ENCODE assay signal across 12 mouse cellular contexts in genomic region chr4:138037110-138037509, GRCm38 (mm10). TPM values are rescaled to one million over a fixed set of nuclear protein-coding genes. Genes with fewer than 3 reads are reported as not detected.
A peak's percentile ranks its signal among the peaks of the same experiment; 100 is the strongest.
DNase-seq lines count a peak whose midpoint lies in the region; ATAC-seq and TF ChIP-seq lines count a peak whose summit lies in the region.
"Had no signal": no experiment of that assay in that cellular context is flagged by ENCODE, and none has a peak within 500 bp of the region (broad histone marks: within the 10 kb centered on the region; RNA-seq: fewer than 3 reads in every experiment).

No protein-coding gene starts in this region.

- H3K9ac ChIP-seq in lung, embryonic 14.5 days = no peak overlapping the region
- no peak overlapping the region for H3K9ac ChIP-seq in forebrain, embryonic 12.5 days
- peak overlapping the region; percentile 38; the same call in 1 of the 2 replicates for H3K9ac ChIP-seq in neural tube, embryonic 13.5 days
- H3K9ac ChIP-seq: heart, embryonic 15.5 days had no signal

- no peak for TF ChIP-seq CTCF in lung, embryonic 14.5 days (IDR thresholded peaks at IDR 0.05; ENCODE audit: low read depth)

- 80% methylated on average over 8 of the region's 8 CpGs for WGBS in lung, embryonic 14.5 days
- 41% methylated on average over 8 of the region's 8 CpGs for WGBS in forebrain, embryonic 12.5 days
- 90% methylated on average over 8 of the region's 8 CpGs for WGBS in limb, embryonic 10.5 days
- WGBS in neural tube, embryonic 13.5 days = 34% methylated on average over 8 of the region's 8 CpGs

- H3K36me3 ChIP-seq in lung, embryonic 14.5 days (ENCODE audit: insufficient read depth) = peaks cover 28% of the 10 kb centered on the region; the same call in 1 of the 2 replicates
- H3K36me3 ChIP-seq in forebrain, embryonic 12.5 days (replicated peaks) = peaks cover 52% of the 10 kb centered on the region
- peaks cover 99% of the 10 kb centered on the region for H3K36me3 ChIP-seq in limb, embryonic 10.5 days
- peaks cover 12% of the 10 kb centered on the region for H3K36me3 ChIP-seq in neural tube, embryonic 13.5 days

- H3K27me3 ChIP-seq in lung, embryonic 14.5 days (ENCODE audit: insufficient read depth, low read length) = no peaks in the 10 kb centered on the region
- no peaks in the 10 kb centered on the region for H3K27me3 ChIP-seq in forebrain, embryonic 12.5 days
- H3K27me3 ChIP-seq in limb, embryonic 10.5 days (ENCODE audit: low read depth, poor library complexity, severe bottlenecking) = no peaks in the 10 kb centered on the region
- no peaks in the 10 kb centered on the region for H3K27me3 ChIP-seq in neural tube, embryonic 13.5 days
- H3K27me3 ChIP-seq: heart, embryonic 15.5 days had no signal

- ATAC-seq in lung, embryonic 14.5 days (ENCODE audit: insufficient read depth) = no peak
- ATAC-seq in forebrain, embryonic 12.5 days (ENCODE audit: low FRiP score) = no peak
- no peak for ATAC-seq in neural tube, embryonic 13.5 days (ENCODE audit: low read depth)

- H3K9me3 ChIP-seq in lung, embryonic 14.5 days (ENCODE audit: low read depth, low read length) = no peaks in the 10 kb centered on the region
- H3K9me3 ChIP-seq in forebrain, embryonic 12.5 days = no peaks in the 10 kb centered on the region
- no peaks in the 10 kb centered on the region for H3K9me3 ChIP-seq in limb, embryonic 10.5 days (replicated peaks)
- no peaks in the 10 kb centered on the region for H3K9me3 ChIP-seq in neural tube, embryonic 13.5 days
- H3K9me3 ChIP-seq: heart, embryonic 15.5 days had no signal

- H3K27ac ChIP-seq in lung, embryonic 14.5 days (ENCODE audit: low read depth) = peak overlapping the region; percentile 20; the same call in 1 of the 2 replicates
- peak overlapping the region; percentile 43; the same call in 1 of the 2 replicates for H3K27ac ChIP-seq in forebrain, embryonic 12.5 days
- peak overlapping the region; percentile 61; the same call in 1 of the 2 replicates for H3K27ac ChIP-seq in limb, embryonic 10.5 days
- peak overlapping the region; percentile 64 for H3K27ac ChIP-seq in neural tube, embryonic 13.5 days (replicated peaks)
- H3K27ac ChIP-seq: heart, embryonic 15.5 days had no signal

- no peak overlapping the region for H3K4me3 ChIP-seq in lung, embryonic 14.5 days (ENCODE audit: low read depth, low read length)
- no peak overlapping the region for H3K4me3 ChIP-seq in forebrain, embryonic 12.5 days (replicated peaks)
- H3K4me3 ChIP-seq in limb, embryonic 10.5 days = no peak overlapping the region
- H3K4me3 ChIP-seq in neural tube, embryonic 13.5 days = no peak overlapping the region
- H3K4me3 ChIP-seq: heart, embryonic 15.5 days had no signal

- DNase-seq in lung, embryonic 14.5 days = no peak
- no peak for DNase-seq in lung, postnatal 4 days
- DNase-seq in limb, embryonic 10.5 days (ENCODE audit: low spot score) = no peak
- no peak for DNase-seq in frontal cortex, adult 2 months (ENCODE audit: extremely low spot score in 1 of 2, low spot score in 1 of 2)
- DNase-seq in left cerebral cortex, postnatal 36 days (ENCODE audit: low spot score in 2 of 2) = no peak
- DNase-seq in layer of hippocampus, postnatal 10 days (ENCODE audit: low spot score in 2 of 2) = no peak
- DNase-seq: cerebellum, postnatal 25 days; kidney, postnatal 10 days; left cerebral cortex, postnatal 4 days had no signal

- intact Hi-C loops in left cerebral cortex, postnatal 36 days (cut with DNase I) = no loop called here

- no peak overlapping the region for H3K4me2 ChIP-seq in lung, embryonic 14.5 days
- H3K4me2 ChIP-seq in forebrain, embryonic 12.5 days = no peak overlapping the region
- no peak overlapping the region; the same call in 1 of the 2 replicates for H3K4me2 ChIP-seq in neural tube, embryonic 13.5 days
- H3K4me2 ChIP-seq: heart, embryonic 15.5 days had no signal

- no peaks in the 10 kb centered on the region for H3K4me1 ChIP-seq in lung, embryonic 14.5 days (ENCODE audit: insufficient read depth)
- peaks cover 30% of the 10 kb centered on the region for H3K4me1 ChIP-seq in forebrain, embryonic 12.5 days
- peaks cover 3% of the 10 kb centered on the region; the same call in 1 of the 2 replicates for H3K4me1 ChIP-seq in limb, embryonic 10.5 days
- H3K4me1 ChIP-seq in neural tube, embryonic 13.5 days (replicated peaks) = peaks cover 64% of the 10 kb centered on the region

RNA-seq across cellular contexts. Expression of gene Eif4g3, which starts 44.3 kb away (rescaled TPM):
- polyA plus RNA-seq in lung, embryonic 14.5 days (2014; fragmentation: Nextera tagmentation; extraction: Ambion mirVana) = 38.9 and 42.9 TPM in 2 replicates
- polyA plus RNA-seq in forebrain, embryonic 12.5 days (2016; fragmentation: Nextera tagmentation; extraction: Ambion mirVana) = 58.0 and 60.5 TPM in 2 replicates
- polyA plus RNA-seq in limb, embryonic 10.5 days (2016; fragmentation: Nextera tagmentation; extraction: Ambion mirVana) = 42.7 and 42.9 TPM in 2 replicates
- 51.1 TPM in 2 replicates for polyA plus RNA-seq in neural tube, embryonic 13.5 days (2015; fragmentation: Nextera tagmentation; extraction: Ambion mirVana)
- polyA plus RNA-seq in frontal cortex, adult 2 months (2012; rRNA removed) = 134 and 149 TPM in 2 replicates
- total RNA-seq in left cerebral cortex, postnatal 36 days (2021) = 100 to 1,000 TPM; 168 to 190 TPM
- 100 to 1,000 TPM; 161 to 164 TPM for total RNA-seq in layer of hippocampus, postnatal 10 days (2021)
